Mouse (Mus musculus): ENCODE measurements around the gene Ankrd61. TPM values are rescaled to one million over a fixed set of nuclear protein-coding genes. Genes with fewer than 3 reads are reported as not detected.

The Ankrd61 gene
- polyA plus RNA-seq, 1 experiment from 2014 or later = 0.29 TPM

DNA sequence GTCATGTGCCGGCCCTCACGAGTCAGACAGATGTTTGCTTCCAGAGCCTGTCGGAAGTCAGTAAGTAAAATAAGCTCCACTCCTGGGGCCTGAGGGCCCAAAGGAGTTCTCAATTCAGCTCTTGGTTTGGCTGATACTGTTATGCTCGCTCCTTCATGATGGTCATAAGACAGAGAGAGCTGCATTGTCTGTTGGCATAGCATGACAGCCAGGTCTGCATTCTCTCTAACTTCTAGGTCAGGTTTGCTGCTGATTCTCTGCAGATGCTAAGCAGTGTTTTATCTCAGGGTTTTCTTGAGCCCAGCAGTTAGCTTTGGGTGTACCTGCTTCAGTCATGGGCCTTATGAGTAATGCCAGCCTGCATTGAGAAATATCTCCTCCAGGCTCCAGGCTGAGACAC is 31.8 kb upstream of the Ankrd61 start:
- no peak overlapping the region for H3K4me2 ChIP-seq (replicated peaks; ENCODE audit: low read depth, low read length)
- no peak for ATAC-seq (ENCODE audit: low FRiP score, low TSS enrichment)
- no peaks in the 10 kb centered on the region for H3K4me1 ChIP-seq (ENCODE audit: insufficient read depth, low read length)
- 88% methylated on average over 4 of the region's 4 CpGs for WGBS
- H3K36me3 ChIP-seq (ENCODE audit: insufficient read depth, low read length) = peaks cover 54% of the 10 kb centered on the region
- H3K9me3 ChIP-seq (ENCODE audit: low read length) = no peaks in the 10 kb centered on the region
- no peaks in the 10 kb centered on the region for H3K27me3 ChIP-seq (ENCODE audit: insufficient read depth, low read length)
- no peak overlapping the region for H3K4me3 ChIP-seq (ENCODE audit: low read length)
- H3K27ac ChIP-seq (ENCODE audit: low read length) = no peak overlapping the region
- H3K9ac ChIP-seq (replicated peaks; ENCODE audit: low read length) = no peak overlapping the region

GRCm38 (mm10) chr5:143927875-143928274 is 30.4 kb upstream of the Ankrd61 start, which contains the start of gene Gm42421:
TSS of gene Gm42421 (plus strand) at chr5:143928175.
- Histone ChIP-seq H3K9ac (replicated peaks; ENCODE audit: low read length) (no peak within 1 kb of the TSS), H3K4me2 (replicated peaks; ENCODE audit: low read depth, low read length) (no peak within 1 kb of the TSS), H3K4me3 (ENCODE audit: low read length) (no peak within 1 kb of the TSS), H3K27me3 (ENCODE audit: insufficient read depth, low read length) (no peaks in the 10 kb centered on the region), H3K9me3 (ENCODE audit: low read length) (no peaks in the 10 kb centered on the region), H3K27ac (ENCODE audit: low read length) (no peak within 1 kb of the TSS), H3K4me1 (ENCODE audit: insufficient read depth, low read length) (no peaks in the 10 kb centered on the region), H3K36me3 (ENCODE audit: insufficient read depth, low read length) (peaks cover 63% of the 10 kb centered on the region)
- 95% methylated on average over 8 of the region's 8 CpGs for WGBS
- no peak for ATAC-seq (ENCODE audit: low FRiP score, low TSS enrichment)

GRCm38 (mm10) chr5:143924781-143925452 is 27.4 kb upstream of the Ankrd61 start:
- Histone ChIP-seq H3K4me2 (replicated peaks; ENCODE audit: low read depth, low read length) (no peak overlapping the region), H3K4me1 (ENCODE audit: insufficient read depth, low read length) (no peaks in the 10 kb centered on the region), H3K27me3 (ENCODE audit: insufficient read depth, low read length) (no peaks in the 10 kb centered on the region), H3K27ac (ENCODE audit: low read length) (no peak overlapping the region), H3K4me3 (ENCODE audit: low read length) (no peak overlapping the region), H3K9ac (replicated peaks; ENCODE audit: low read length) (no peak overlapping the region), H3K36me3 (ENCODE audit: insufficient read depth, low read length) (peaks cover 67% of the 10 kb centered on the region), H3K9me3 (ENCODE audit: low read length) (no peaks in the 10 kb centered on the region)
- 90% methylated on average over 6 of the region's 6 CpGs for WGBS
- ATAC-seq (ENCODE audit: low FRiP score, low TSS enrichment) = no peak

- no peaks in the 10 kb centered on the region for H3K4me1 ChIP-seq (ENCODE audit: insufficient read depth, low read length)
- H3K9ac ChIP-seq (replicated peaks; ENCODE audit: low read length) = no peak overlapping the region
- WGBS = 95% methylated on average over 3 of the region's 3 CpGs
- no peak for ATAC-seq (ENCODE audit: low FRiP score, low TSS enrichment)
- H3K9me3 ChIP-seq (ENCODE audit: low read length) = no peaks in the 10 kb centered on the region
- H3K27me3 ChIP-seq (ENCODE audit: insufficient read depth, low read length) = no peaks in the 10 kb centered on the region
- peaks cover 51% of the 10 kb centered on the region for H3K36me3 ChIP-seq (ENCODE audit: insufficient read depth, low read length)
- no peak overlapping the region for H3K27ac ChIP-seq (ENCODE audit: low read length)
- H3K4me3 ChIP-seq (ENCODE audit: low read length) = no peak overlapping the region
- H3K4me2 ChIP-seq (replicated peaks; ENCODE audit: low read depth, low read length) = no peak overlapping the region
These were observed 20.6 kb upstream of the Ankrd61 start for GRCm38 (mm10) chr5:143918120-143918519.

GRCm38 (mm10) chr5:143917418-143917817 is 19.9 kb upstream of the Ankrd61 start:
- 45% methylated on average over 5 of the region's 5 CpGs for WGBS
- ATAC-seq (ENCODE audit: low FRiP score, low TSS enrichment) = no peak
- Histone ChIP-seq H3K9me3 (ENCODE audit: low read length) (no peaks in the 10 kb centered on the region), H3K4me2 (replicated peaks; ENCODE audit: low read depth, low read length) (no peak overlapping the region), H3K9ac (replicated peaks; ENCODE audit: low read length) (no peak overlapping the region), H3K27ac (ENCODE audit: low read length) (no peak overlapping the region), H3K4me3 (ENCODE audit: low read length) (no peak overlapping the region), H3K27me3 (ENCODE audit: insufficient read depth, low read length) (no peaks in the 10 kb centered on the region), H3K36me3 (ENCODE audit: insufficient read depth, low read length) (peaks cover 48% of the 10 kb centered on the region), H3K4me1 (ENCODE audit: insufficient read depth, low read length) (no peaks in the 10 kb centered on the region)

DNA sequence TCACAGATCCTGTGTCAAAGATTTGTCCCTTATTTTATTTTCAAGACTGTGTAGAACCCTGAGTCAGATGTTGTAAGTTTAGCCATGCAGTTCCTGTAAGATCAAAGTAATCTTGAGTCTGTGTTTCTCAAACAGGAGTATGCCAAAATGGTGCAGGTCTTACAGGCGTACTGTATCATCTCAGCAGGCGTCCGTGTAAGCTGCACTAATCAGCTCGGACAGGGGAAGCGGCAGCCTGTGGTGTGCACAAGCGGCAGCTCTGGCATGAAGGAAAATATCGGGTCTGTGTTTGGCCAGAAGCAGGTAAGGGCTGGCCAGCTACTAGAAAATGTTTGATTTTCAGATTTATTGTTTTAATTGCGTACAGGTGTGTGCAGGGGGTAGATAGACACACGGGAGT is 18.7 kb upstream of the Ankrd61 start:
- 93% methylated on average over 9 of the region's 9 CpGs for WGBS
- Histone ChIP-seq H3K36me3 (ENCODE audit: insufficient read depth, low read length) (peaks cover 40% of the 10 kb centered on the region), H3K4me2 (replicated peaks; ENCODE audit: low read depth, low read length) (no peak overlapping the region), H3K4me3 (ENCODE audit: low read length) (no peak overlapping the region), H3K9me3 (ENCODE audit: low read length) (no peaks in the 10 kb centered on the region), H3K27me3 (ENCODE audit: insufficient read depth, low read length) (no peaks in the 10 kb centered on the region), H3K9ac (replicated peaks; ENCODE audit: low read length) (no peak overlapping the region), H3K27ac (ENCODE audit: low read length) (no peak overlapping the region), H3K4me1 (ENCODE audit: insufficient read depth, low read length) (peaks cover under 1% of the 10 kb centered on the region)
- ATAC-seq (ENCODE audit: low FRiP score, low TSS enrichment) = no peak

- ATAC-seq (ENCODE audit: low FRiP score, low TSS enrichment) = peak; percentile 99
- H3K36me3 ChIP-seq (ENCODE audit: insufficient read depth, low read length) = peaks cover 20% of the 10 kb centered on the region
These were observed 12.2 kb upstream of the Ankrd61 start, which contains the start of the genes Aimp2 and Pms2 for GRCm38 (mm10) chr5:143909417-143910400. TSS of gene Aimp2 (minus strand) at chr5:143909847. TSS of gene Pms2 (plus strand) at chr5:143909964.

DNA sequence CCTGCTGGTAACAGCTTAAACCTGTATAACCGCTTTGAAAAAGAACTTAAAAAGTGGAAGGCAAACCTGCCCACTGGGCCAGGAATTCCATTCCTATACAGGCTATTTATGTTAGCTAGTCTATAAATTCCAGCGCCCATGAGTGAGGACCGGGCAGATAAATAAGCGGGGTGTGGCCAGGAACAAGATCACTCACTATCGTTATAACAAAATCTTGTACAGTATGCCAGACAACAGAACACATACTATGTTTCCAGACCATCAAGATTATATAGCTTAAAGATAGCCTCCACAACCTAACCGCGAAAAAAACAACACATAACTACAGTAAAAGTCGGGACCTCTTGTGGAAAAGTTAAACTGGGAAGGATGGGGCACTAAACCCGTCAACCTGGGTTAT is 11.4 kb upstream of the Ankrd61 start:
- H3K4me1 ChIP-seq (ENCODE audit: insufficient read depth, low read length) = peaks cover 28% of the 10 kb centered on the region
- WGBS = 1% methylated on average over 9 of the region's 9 CpGs
- no peak for ATAC-seq (ENCODE audit: low FRiP score, low TSS enrichment)
- peak overlapping the region; percentile 87 for H3K4me2 ChIP-seq (replicated peaks; ENCODE audit: low read depth, low read length)
- H3K4me3 ChIP-seq (ENCODE audit: low read length) = peak overlapping the region; percentile 78
- H3K36me3 ChIP-seq (ENCODE audit: insufficient read depth, low read length) = peaks cover 23% of the 10 kb centered on the region
- no peaks in the 10 kb centered on the region for H3K9me3 ChIP-seq (ENCODE audit: low read length)
- peak overlapping the region; percentile 91 for H3K27ac ChIP-seq (ENCODE audit: low read length)
- no peaks in the 10 kb centered on the region for H3K27me3 ChIP-seq (ENCODE audit: insufficient read depth, low read length)
- H3K9ac ChIP-seq (replicated peaks; ENCODE audit: low read length) = peak overlapping the region; percentile 77

More at GRCm38 (mm10) chr5:143909417-143910400, 12.2 kb upstream of the Ankrd61 start, which contains the start of the genes Aimp2 and Pms2:
- H3K4me3 ChIP-seq (ENCODE audit: low read length) = peak within 1 kb of the TSS; percentile 78
- peak within 1 kb of the TSS; percentile 77 for H3K9ac ChIP-seq (replicated peaks; ENCODE audit: low read length)
- peak within 1 kb of the TSS; percentile 91 for H3K27ac ChIP-seq (ENCODE audit: low read length)
- H3K4me2 ChIP-seq (replicated peaks; ENCODE audit: low read depth, low read length) = peak within 1 kb of the TSS; percentile 87
- WGBS = under 1% methylated on average over 70 of the region's 70 CpGs
- H3K4me1 ChIP-seq (ENCODE audit: insufficient read depth, low read length) = peaks cover 28% of the 10 kb centered on the region
- H3K27me3 ChIP-seq (ENCODE audit: insufficient read depth, low read length) = no peaks in the 10 kb centered on the region
- H3K9me3 ChIP-seq (ENCODE audit: low read length) = no peaks in the 10 kb centered on the region

- H3K4me1 ChIP-seq (ENCODE audit: insufficient read depth, low read length) = peaks cover 28% of the 10 kb centered on the region
- H3K9me3 ChIP-seq (ENCODE audit: low read length) = no peaks in the 10 kb centered on the region
- H3K27me3 ChIP-seq (ENCODE audit: insufficient read depth, low read length) = no peaks in the 10 kb centered on the region
- H3K27ac ChIP-seq (ENCODE audit: low read length) = no peak overlapping the region
- H3K36me3 ChIP-seq (ENCODE audit: insufficient read depth, low read length) = peaks cover 42% of the 10 kb centered on the region
- no peak overlapping the region for H3K4me2 ChIP-seq (replicated peaks; ENCODE audit: low read depth, low read length)
- no peak overlapping the region for H3K9ac ChIP-seq (replicated peaks; ENCODE audit: low read length)
- 76% methylated on average over 8 of the region's 8 CpGs for WGBS
- H3K4me3 ChIP-seq (ENCODE audit: low read length) = no peak overlapping the region
- ATAC-seq (ENCODE audit: low FRiP score, low TSS enrichment) = no peak
These were observed 8.9 kb upstream of the Ankrd61 start for GRCm38 (mm10) chr5:143906429-143906828.

All from kidney, embryonic 16.5 days (tissue).